Mouse (Mus musculus): ENCODE results near the gene Slc25a25.
A peak's percentile ranks its signal among the peaks of the same experiment; 100 is the strongest.

The Slc25a25 gene

GRCm38 (mm10) chr2:32395946-32396621 lies 55.2 kb downstream of the Slc25a25 start:
- DNase-seq, result peak; percentile 95

DNA sequence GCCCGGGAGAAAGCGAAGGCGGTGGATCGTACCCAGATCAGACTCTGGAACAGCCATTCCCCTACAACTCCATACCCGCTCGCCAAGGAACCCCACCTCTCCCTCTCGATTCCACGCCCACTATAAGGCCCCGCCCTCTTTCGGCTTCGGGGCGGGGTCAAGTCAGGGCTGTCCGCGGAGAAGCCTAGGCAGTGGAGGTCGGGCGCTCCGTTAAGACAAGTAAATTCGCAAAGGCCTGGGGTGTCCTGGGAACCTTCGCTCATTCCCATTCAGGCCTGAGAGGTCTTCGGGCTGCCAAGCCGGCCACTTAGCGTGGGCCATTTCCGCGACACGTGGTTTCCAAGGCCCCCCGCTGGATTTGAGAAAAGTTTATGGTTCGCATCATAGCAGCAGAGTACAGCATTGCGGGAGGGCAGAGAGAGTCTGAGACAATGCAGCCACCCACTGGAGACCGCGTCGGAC lies 55.7 kb downstream of the Slc25a25 start, which contains the start of gene Ptges2:
Gene Ptges2 (plus strand): TSS at position 413 of the 462 bp plus-strand sequence.
- DNase-seq, result peak; percentile 94

DNA sequence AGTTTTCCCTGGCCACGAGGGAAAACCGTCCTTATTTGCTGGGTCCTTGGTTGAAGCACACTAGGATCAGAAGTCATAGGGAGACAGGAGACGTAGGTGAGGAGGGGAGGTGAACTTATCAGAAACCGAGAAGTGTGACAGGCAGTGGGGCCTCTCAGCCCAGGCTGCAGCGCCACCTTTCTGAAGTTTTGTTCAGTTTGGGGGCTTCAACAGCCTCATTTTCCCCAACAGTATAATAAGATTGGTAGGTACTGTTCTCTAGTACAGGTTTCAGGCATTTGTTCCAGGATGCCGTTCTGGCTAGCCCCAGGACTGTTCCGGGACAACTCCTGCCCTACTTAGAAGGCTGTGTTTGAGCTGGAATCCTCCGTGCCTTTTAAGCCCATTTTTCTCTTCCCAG lies 56.3 kb downstream of the Slc25a25 start:
- DNase-seq, result peak; percentile 59

GRCm38 (mm10) chr2:32392063-32392462 lies 59.2 kb downstream of the Slc25a25 start:
- DNase-seq, result peak; percentile 85

DNA sequence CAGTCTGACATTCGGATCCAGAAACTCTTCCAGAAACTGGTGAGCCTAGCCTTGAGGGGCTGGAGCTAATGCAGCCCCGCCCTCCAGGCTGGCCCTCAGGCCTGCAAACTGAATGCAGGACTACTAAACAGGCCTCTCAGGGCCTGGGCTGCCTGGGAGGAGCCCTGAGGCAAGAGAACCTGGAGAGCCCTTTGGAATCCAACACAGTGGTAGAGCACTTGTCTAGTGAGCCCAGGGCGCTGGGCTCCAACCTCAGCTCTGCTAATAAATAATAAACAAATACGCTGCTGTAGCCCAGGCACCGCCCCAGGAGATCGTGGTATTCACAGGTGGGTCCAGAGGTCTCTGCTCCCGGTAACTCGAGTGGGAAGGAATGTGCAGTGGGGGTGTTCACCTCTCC lies 60.4 kb downstream of the Slc25a25 start:
- DNase-seq, result peak; percentile 53

- no peak for DNase-seq
Measured at GRCm38 (mm10) chr2:32389157-32389556, 62.1 kb downstream of the Slc25a25 start.

- DNase-seq, result peak; percentile 18
Measured at GRCm38 (mm10) chr2:32387706-32388490, 63.3 kb downstream of the Slc25a25 start, which contains the start of gene Lcn2. Gene Lcn2, minus strand, starts transcription at chr2:32388252.

DNA sequence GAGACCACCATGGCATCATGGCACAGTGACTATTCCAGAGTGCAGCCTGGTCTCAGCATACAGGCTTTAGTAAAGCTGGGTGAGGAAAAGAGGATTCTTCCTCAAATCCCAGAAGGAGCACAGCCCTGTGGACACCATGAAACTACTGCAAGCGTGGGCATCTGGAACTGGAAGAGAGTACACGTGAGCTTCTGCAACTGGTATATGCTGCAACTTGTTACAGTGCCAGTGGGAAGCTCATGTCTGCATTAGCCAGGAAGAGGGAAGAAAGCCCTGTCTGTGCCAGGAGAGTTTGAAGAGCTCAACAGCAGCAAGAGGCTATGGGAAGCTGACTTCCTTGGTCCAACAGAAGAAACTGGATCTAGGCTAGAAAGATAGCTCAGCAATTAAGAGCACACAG lies 68.6 kb downstream of the Slc25a25 start:
- no peak for DNase-seq

GRCm38 (mm10) chr2:32381775-32382223 lies 69.4 kb downstream of the Slc25a25 start, which contains the start of gene 1110008P14Rik:
Gene 1110008P14Rik, minus strand, starts transcription at chr2:32381938.
- DNase-seq, result peak; percentile 96

GRCm38 (mm10) chr2:32381141-32381774 lies 70.0 kb downstream of the Slc25a25 start:
- DNase-seq, result no peak

DNA sequence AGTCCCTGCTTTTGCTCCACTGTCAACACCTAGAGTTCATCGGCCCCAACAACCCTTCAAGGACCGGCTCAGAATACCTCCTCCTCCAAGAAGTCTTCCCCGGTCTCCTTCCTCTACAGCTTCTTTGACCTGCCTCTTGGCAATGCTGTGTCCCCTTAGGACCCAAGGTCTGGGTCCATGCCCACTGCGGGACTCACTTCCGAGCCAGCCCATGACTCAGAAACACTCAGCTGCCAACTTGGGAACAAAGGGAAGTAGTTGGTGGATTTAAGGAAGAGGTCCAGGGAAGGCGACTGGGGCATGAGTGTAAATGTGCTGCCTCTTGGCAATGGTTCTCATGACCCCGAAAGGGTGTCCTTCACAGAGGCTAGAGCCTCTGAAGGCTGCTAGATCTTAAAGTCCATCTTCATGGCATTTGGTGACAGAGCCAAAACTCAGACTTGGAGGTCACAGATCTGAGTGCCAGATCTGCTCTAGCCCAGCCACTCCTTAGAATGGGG lies 71.2 kb downstream of the Slc25a25 start:
- no peak for DNase-seq

DNA sequence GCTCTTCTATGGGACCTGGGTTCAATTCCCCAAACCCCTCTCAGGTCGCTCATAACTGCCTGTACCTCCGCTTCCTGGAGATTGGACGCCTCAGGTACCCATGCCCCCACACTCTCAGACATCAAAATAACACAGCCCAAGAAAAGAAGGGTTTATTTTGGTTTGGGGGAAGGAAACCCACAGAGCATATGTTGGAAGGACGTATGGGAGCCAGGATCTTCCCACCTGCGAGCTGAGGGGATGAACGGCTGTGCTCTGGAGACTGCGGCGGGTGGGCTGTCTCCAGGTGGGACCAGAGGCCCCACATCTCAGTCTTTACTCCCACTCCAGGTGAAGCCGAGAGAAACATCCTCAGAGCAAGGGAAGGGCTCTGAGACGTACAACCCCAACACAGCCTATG lies 74.3 kb downstream of the Slc25a25 start:
- DNase-seq, result no peak

DNA sequence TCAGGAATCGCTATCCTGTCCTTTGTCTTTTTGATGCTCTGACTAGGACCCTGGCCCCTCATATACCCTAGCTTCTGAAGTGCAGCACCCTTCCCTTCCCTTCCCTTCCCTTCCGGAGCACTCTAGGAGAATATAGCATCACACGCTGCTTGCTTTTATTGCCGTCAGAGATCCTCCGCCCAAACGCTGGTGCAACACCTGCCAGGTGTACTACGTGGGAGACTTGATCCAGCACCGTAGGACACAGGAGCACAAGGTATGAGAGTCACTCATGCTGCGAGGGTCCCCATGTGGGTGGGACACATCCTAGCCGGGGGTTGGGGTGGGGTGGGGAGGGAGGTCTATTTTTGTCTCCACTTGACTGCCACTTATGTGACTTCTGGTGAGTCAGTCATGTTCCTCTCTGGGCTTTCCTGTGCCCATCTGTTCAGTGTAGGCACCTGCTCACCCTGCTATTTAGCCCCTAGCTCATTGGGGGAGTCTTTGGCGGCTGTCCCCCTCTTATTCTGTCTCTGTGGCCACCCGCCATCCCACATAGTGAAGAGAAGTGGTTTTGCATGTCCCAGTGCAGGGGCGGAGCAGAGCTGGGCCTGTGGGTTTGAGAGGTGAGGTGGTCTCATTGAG lies 75.8 kb downstream of the Slc25a25 start:
- DNase-seq, result no peak

DNA sequence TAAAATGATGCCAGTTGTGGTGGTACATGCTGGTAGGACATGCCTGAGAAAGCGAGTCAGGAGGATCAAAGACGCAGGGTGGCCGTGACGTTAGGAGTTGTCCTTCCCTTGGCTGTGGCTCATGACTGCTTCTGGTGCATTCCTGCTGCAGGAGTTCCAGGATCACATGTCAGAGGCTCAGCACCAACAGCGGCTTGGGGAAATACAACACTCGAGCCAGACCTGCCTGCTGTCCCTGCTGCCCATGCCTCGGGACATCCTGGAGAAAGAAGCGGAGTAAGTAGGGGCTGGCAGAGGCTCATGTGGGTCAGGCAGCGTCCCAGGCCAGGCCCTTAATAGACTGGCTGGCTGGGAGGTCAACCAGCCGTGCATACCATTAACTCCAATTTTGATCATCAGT lies 77.1 kb downstream of the Slc25a25 start:
- no peak for DNase-seq

- no peak for DNase-seq
Measured at GRCm38 (mm10) chr2:32367315-32367714, 83.9 kb downstream of the Slc25a25 start.

Data from kidney, postnatal 14 days (tissue).